Mouse (Mus musculus): ENCODE measurements around the gene Wdr73.

Gene Wdr73

GRCm38 (mm10) chr7:80894815-80895519 is 6.1 kb downstream of the Wdr73 start:
- DNase-seq (ENCODE audit: low spot score in 2 of 2), result no peak

GRCm38 (mm10) chr7:80894196-80894595 is 6.9 kb downstream of the Wdr73 start:
- no peak for DNase-seq (ENCODE audit: low spot score in 2 of 2)

- no peak for DNase-seq (ENCODE audit: low spot score in 2 of 2)
These were observed 7.3 kb downstream of the Wdr73 start for GRCm38 (mm10) chr7:80893753-80894129.

GRCm38 (mm10) chr7:80893086-80893752 is 7.8 kb downstream of the Wdr73 start:
- no peak for DNase-seq (ENCODE audit: low spot score in 2 of 2)

- no peak for DNase-seq (ENCODE audit: low spot score in 2 of 2)
These were observed 11.2 kb downstream of the Wdr73 start for GRCm38 (mm10) chr7:80889841-80890241.

GRCm38 (mm10) chr7:80889021-80889511 is 12.0 kb downstream of the Wdr73 start:
- DNase-seq (ENCODE audit: low spot score in 2 of 2), result no peak

GRCm38 (mm10) chr7:80888595-80888994 is 12.5 kb downstream of the Wdr73 start:
- no peak for DNase-seq (ENCODE audit: low spot score in 2 of 2)

GRCm38 (mm10) chr7:80885666-80886065 is 15.4 kb downstream of the Wdr73 start:
- DNase-seq (ENCODE audit: low spot score in 2 of 2), result no peak

- DNase-seq (ENCODE audit: low spot score in 2 of 2), result peak in 1 of 2 experiments; percentile 20
These were observed 18.1 kb downstream of the Wdr73 start for GRCm38 (mm10) chr7:80882830-80883505.

GRCm38 (mm10) chr7:80875727-80876126 is 25.3 kb downstream of the Wdr73 start:
- DNase-seq (ENCODE audit: low spot score in 2 of 2), result no peak

- DNase-seq (ENCODE audit: low spot score in 2 of 2), result no peak
These were observed 27.4 kb downstream of the Wdr73 start for GRCm38 (mm10) chr7:80873631-80874030.

- DNase-seq (ENCODE audit: low spot score in 2 of 2), result no peak
These were observed 28.0 kb downstream of the Wdr73 start for GRCm38 (mm10) chr7:80873038-80873437.

- DNase-seq (ENCODE audit: low spot score in 2 of 2), result no peak
These were observed 32.4 kb downstream of the Wdr73 start for GRCm38 (mm10) chr7:80868686-80869085.

- DNase-seq (ENCODE audit: low spot score in 2 of 2), result no peak
These were observed 34.4 kb downstream of the Wdr73 start for GRCm38 (mm10) chr7:80866514-80867147.

GRCm38 (mm10) chr7:80865521-80865920 is 35.5 kb downstream of the Wdr73 start:
- no peak for DNase-seq (ENCODE audit: low spot score in 2 of 2)

- DNase-seq (ENCODE audit: low spot score in 2 of 2), result no peak
These were observed 36.2 kb downstream of the Wdr73 start for GRCm38 (mm10) chr7:80864831-80865230.

GRCm38 (mm10) chr7:80864151-80864550 is 36.9 kb downstream of the Wdr73 start:
- no peak for DNase-seq (ENCODE audit: low spot score in 2 of 2)

GRCm38 (mm10) chr7:80863520-80863919 is 37.5 kb downstream of the Wdr73 start:
- no peak for DNase-seq (ENCODE audit: low spot score in 2 of 2)

GRCm38 (mm10) chr7:80862475-80862874 is 38.6 kb downstream of the Wdr73 start:
- DNase-seq (ENCODE audit: low spot score in 2 of 2), result no peak

GRCm38 (mm10) chr7:80860729-80861274 is 40.3 kb downstream of the Wdr73 start, which contains the start of gene Zscan2:
Gene Zscan2, plus strand, starts transcription at chr7:80860920.
- peak; percentile 90 to 91 for DNase-seq (ENCODE audit: low spot score in 2 of 2)

GRCm38 (mm10) chr7:80860227-80860626 is 40.8 kb downstream of the Wdr73 start:
- DNase-seq (ENCODE audit: low spot score in 2 of 2), result peak; percentile 44 to 61

GRCm38 (mm10) chr7:80857181-80857580 is 43.9 kb downstream of the Wdr73 start:
- peak; percentile 64 to 75 for DNase-seq (ENCODE audit: low spot score in 2 of 2)
